Mouse (Mus musculus) lung, postnatal 10 days (tissue): Measurements from ENCODE around the gene Schip1.

Experiments used
- DNase-seq: peaks from one replicate; pipeline ENCODE4 v3.0.0; 2021

Gene Schip1

GRCm38 (mm10) chr3:68592575-68592974 is 528.0 kb downstream of the Schip1 start:
- DNase-seq = no peak

- DNase-seq = no peak
These were observed 528.7 kb downstream of the Schip1 start for GRCm38 (mm10) chr3:68593073-68593867.

- DNase-seq = no peak
These were observed 530.8 kb downstream of the Schip1 start for GRCm38 (mm10) chr3:68595316-68595925.

GRCm38 (mm10) chr3:68596938-68597337 is 532.3 kb downstream of the Schip1 start:
- no peak for DNase-seq

- no peak for DNase-seq
These were observed 538.3 kb downstream of the Schip1 start for GRCm38 (mm10) chr3:68602891-68603290.

GRCm38 (mm10) chr3:68604467-68604866 is 539.9 kb downstream of the Schip1 start:
- DNase-seq = no peak

- no peak for DNase-seq
These were observed 540.4 kb downstream of the Schip1 start for GRCm38 (mm10) chr3:68604962-68605361.

- no peak for DNase-seq
These were observed 541.5 kb downstream of the Schip1 start for GRCm38 (mm10) chr3:68605942-68606603.

GRCm38 (mm10) chr3:68606730-68607129 is 542.1 kb downstream of the Schip1 start:
- no peak for DNase-seq

GRCm38 (mm10) chr3:68607336-68607735 is 542.7 kb downstream of the Schip1 start:
- DNase-seq = no peak

GRCm38 (mm10) chr3:68608848-68609497 is 544.4 kb downstream of the Schip1 start:
- no peak for DNase-seq

- no peak for DNase-seq
These were observed 545.4 kb downstream of the Schip1 start for GRCm38 (mm10) chr3:68610011-68610410.

GRCm38 (mm10) chr3:68610598-68611261 is 546.1 kb downstream of the Schip1 start:
- DNase-seq = no peak

GRCm38 (mm10) chr3:68615042-68615810 is 550.6 kb downstream of the Schip1 start:
- peak; percentile 54 for DNase-seq

- peak; percentile 33 for DNase-seq
These were observed 551.8 kb downstream of the Schip1 start for GRCm38 (mm10) chr3:68616363-68616762.

- DNase-seq = no peak
These were observed 553.1 kb downstream of the Schip1 start for GRCm38 (mm10) chr3:68617708-68618107.

- DNase-seq = no peak
These were observed 554.5 kb downstream of the Schip1 start for GRCm38 (mm10) chr3:68619097-68619496.

- no peak for DNase-seq
These were observed 557.4 kb downstream of the Schip1 start for GRCm38 (mm10) chr3:68621971-68622370.

- DNase-seq = no peak
These were observed 558.4 kb downstream of the Schip1 start for GRCm38 (mm10) chr3:68623036-68623435.

GRCm38 (mm10) chr3:68624471-68624870 is 559.9 kb downstream of the Schip1 start:
- DNase-seq = no peak

GRCm38 (mm10) chr3:68630261-68630660 is 565.7 kb downstream of the Schip1 start:
- no peak for DNase-seq

GRCm38 (mm10) chr3:68630821-68631220 is 566.2 kb downstream of the Schip1 start:
- no peak for DNase-seq
